ENCODE assay signal across 20 mouse cellular contexts in genomic region chr6:22267807-22268667, GRCm38 (mm10). TPM values are rescaled to one million over a fixed set of nuclear protein-coding genes. Genes with fewer than 3 reads are reported as not detected.
"Had no signal": no experiment of that assay in that cellular context is flagged by ENCODE, and none has a peak within 500 bp of the region (broad histone marks: within the 10 kb centered on the region; RNA-seq: fewer than 3 reads in every experiment).

No protein-coding gene starts in this region.

- H3K4me2 ChIP-seq: neural tube, embryonic 13.5 days; neural tube, embryonic 15.5 days; stomach, embryonic 15.5 days had no signal

- H3K4me1 ChIP-seq: neural tube, embryonic 13.5 days; neural tube, embryonic 15.5 days; stomach, embryonic 15.5 days had no signal

- H3K9me3 ChIP-seq: neural tube, embryonic 13.5 days; neural tube, embryonic 15.5 days; stomach, embryonic 15.5 days had no signal

- H3K9ac ChIP-seq: neural tube, embryonic 13.5 days; neural tube, embryonic 15.5 days; stomach, embryonic 15.5 days had no signal

- H3K27ac ChIP-seq: neural tube, embryonic 13.5 days; neural tube, embryonic 15.5 days; stomach, embryonic 15.5 days; stomach, postnatal 0 days had no signal

- DNase-seq: retina, postnatal 1 day; right cerebral cortex, adult 18-20 months; right cerebral cortex, postnatal 14 days; right cerebral cortex, postnatal 25 days; right cerebral cortex, postnatal 4 days; spleen, adult 18-20 months; thymus, adult 18-20 months; thymus, adult 2 months; thymus, postnatal 14 days; thymus, postnatal 25 days; thymus, postnatal 36 days; thymus, postnatal 4 days had no signal

- H3K27me3 ChIP-seq: neural tube, embryonic 13.5 days; neural tube, embryonic 15.5 days; stomach, embryonic 15.5 days had no signal

- H3K36me3 ChIP-seq: neural tube, embryonic 13.5 days; neural tube, embryonic 15.5 days; stomach, embryonic 15.5 days had no signal

- H3K4me3 ChIP-seq: neural tube, embryonic 13.5 days; neural tube, embryonic 15.5 days; stomach, embryonic 15.5 days had no signal

RNA-seq across cellular contexts. Expression of gene Wnt16, which starts 20.0 kb away (rescaled TPM):
- total RNA-seq: neutrophil, adult 5-6 weeks had no signal
- polyA plus RNA-seq: small intestine, adult 2 months; testis, adult 2 months; thymus, postnatal 0 days had no signal
